Mouse (Mus musculus) kidney, adult 2 months (tissue): ENCODE data around the gene Arl5c.

ENCODE experiments used
- CTCF ChIP-seq: fragments of 200-500 bp; conservative IDR thresholded peaks from 2 replicates; pipeline ENCODE4 v1.5.1; 2011; ENCODE audit warnings: low read depth, mild to moderate bottlenecking, control low read depth, low read length, moderate library complexity, mixed read lengths; ENCODE audit not compliant: insufficient read depth, insufficient read length
- POLR2A ChIP-seq: fragments of 200-500 bp; IDR thresholded peaks from one replicate; pipeline ENCODE4 v1.6.1; 2011; ENCODE audit warnings: low read depth, low read length, control low read depth

DNA sequence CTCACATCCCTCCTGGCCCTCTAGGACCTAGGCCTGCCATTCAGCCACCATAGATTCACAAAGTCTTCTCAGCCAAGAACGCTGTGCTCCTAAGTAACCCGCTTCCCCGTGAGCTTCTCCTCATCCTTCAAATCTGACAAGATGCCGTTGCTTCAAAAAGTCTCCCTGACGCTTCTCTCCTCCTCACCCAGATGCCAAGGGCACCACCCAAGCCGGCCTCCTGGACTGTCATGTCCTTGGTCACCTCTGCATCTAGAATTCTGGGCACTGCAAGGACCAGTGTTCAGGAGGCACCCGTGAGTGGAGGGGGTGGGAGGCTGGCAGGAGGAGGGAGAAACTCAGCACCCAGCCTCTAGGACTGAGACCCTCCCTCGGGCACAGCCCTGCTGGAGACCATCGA, 13.3 kb downstream of the Arl5c start:
- TF ChIP-seq POLR2A: no peak
- no peak for TF ChIP-seq CTCF
